Mouse (Mus musculus) C2C12 (cell line): ENCODE data around the gene Slc47a1.

Experiments used
- CEBPB ChIP-seq: IDR thresholded peaks from one replicate; pipeline ENCODE4 v1.6.1; 2011; ENCODE audit warnings: low read depth, mild to moderate bottlenecking, control low read depth, moderate library complexity
- CTCF ChIP-seq: IDR thresholded peaks from one replicate; pipeline ENCODE4 v1.5.1; 2011; ENCODE audit not compliant: control insufficient read depth, insufficient read depth, insufficient read length
- MAX ChIP-seq: IDR thresholded peaks from one replicate; pipeline ENCODE4 v1.6.1; 2011; ENCODE audit warnings: mild to moderate bottlenecking, control low read depth
- MYOD1 ChIP-seq: IDR thresholded peaks from one replicate; pipeline ENCODE4 v1.6.1; 2011; ENCODE audit warnings: low read depth; ENCODE audit not compliant: control insufficient read depth, insufficient read length
- MYOG ChIP-seq: IDR thresholded peaks from one replicate; pipeline ENCODE4 v1.6.1; 2011; ENCODE audit not compliant: control insufficient read depth, insufficient read length; ENCODE audit errors: extremely low read depth
- USF1 ChIP-seq: IDR thresholded peaks from one replicate; pipeline ENCODE4 v1.6.1; 2011; ENCODE audit warnings: low read depth, mild to moderate bottlenecking, control low read depth, moderate library complexity

DNA sequence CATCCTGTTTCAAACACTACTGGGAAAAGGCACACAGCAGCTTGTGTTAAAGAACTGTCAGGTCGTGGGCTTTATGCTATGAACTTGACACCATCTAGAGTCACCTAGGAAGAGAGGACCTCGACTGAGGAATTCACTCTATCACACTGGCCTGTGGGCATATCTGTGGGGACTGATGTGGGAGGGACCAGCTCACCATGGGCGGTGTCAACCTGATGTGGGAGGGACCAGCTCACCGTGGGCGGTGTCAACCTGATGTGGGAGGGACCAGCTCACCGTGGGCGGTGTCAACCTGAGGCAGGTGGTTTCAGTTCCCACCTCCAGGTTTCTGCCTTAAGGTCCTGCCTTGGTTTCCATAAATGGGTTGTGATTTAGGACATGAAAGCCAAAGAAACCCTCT lies 70.3 kb downstream of the Slc47a1 start:
- no peak for TF ChIP-seq CTCF
- no peak for TF ChIP-seq MYOD1
- TF ChIP-seq USF1, result no peak
- TF ChIP-seq CEBPB, result no peak
- no peak for TF ChIP-seq MYOG
- no peak for TF ChIP-seq MAX
